Mouse (Mus musculus) cerebellum, postnatal 4 days (tissue): ENCODE measurements at regions not wholly inside any gene's neighbourhood (a gene's known extent, or its start where the extent isn't known, plus 50 kb on each side); places are given as distances from the start of the nearest gene placed in this dataset.

Source experiments
- DNase-seq, 2 experiments: peaks; one replicate each; pipeline ENCODE4 v3.0.0; 2022; ENCODE audit warnings: low spot score in 2 of 2, mixed read lengths in 1 of 2

DNA sequence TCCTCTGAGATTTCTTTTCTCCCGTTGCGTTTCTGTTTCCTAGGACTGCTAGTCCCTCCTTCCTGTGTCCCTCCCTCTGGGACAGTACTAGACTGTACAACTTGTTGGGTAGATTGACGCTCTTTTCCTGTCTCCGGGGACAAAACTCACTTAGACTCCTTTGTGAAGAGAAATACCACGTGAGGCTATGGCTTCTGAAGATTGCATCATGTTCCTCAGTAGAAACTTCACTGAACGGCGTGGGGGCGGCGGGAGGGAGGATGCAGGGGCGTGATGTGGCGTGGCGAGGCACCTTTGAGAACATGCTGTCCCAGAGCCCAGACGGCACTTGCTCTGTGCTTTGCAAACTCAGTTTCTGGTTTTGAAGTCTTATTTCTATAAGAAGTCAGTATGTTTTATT lies 78.5 kb downstream of the Spata18 start:
- no peak for DNase-seq

DNA sequence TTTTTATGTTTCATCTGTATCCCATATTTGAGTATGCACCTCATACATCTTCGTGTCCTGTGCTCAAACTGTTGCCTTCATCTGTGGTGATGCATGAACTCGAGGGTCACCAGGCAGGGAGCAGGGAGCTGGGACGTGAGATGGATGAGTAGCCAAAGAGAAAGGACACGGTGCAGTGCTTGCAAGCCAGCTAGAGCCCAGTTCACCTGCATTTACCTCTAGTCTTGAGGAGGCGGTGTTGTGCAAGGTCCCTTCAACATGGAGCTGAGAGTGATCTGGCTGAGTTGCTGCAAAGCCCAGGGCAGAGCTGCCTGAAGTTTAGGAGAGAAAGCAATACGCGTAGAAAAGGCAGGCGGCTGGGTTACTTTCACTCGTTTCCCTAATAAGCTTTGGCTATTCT lies 80.2 kb downstream of the Spata18 start:
- DNase-seq: no peak

DNA sequence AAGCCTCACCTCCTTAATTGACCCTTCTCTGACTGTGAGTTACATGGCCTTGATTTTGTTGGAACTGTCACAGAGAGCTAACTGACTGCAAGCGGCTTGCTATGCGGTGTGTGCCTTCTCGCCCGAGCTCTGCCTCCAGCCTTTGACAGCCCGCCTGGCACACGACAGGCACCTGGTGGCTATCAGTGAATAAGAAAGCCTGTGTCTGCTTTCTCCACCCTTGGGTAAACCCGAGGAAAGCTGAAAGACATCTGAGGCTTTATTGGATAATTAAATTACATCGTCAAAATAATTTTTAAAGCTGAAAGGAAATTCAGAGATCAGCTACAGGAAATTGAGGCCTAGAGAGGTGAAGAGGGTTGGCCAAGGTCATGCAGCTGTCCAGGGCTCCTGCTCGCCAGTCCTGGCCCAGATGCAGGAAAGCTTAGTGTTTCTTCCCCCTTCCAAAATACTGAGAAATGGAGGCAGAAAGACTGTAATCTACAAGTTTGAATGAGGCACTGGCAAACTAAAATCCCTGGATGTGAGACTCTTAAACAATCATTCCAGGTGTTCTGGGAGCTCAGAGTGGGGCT lies 80.9 kb downstream of the Spata18 start:
- no peak for DNase-seq

DNA sequence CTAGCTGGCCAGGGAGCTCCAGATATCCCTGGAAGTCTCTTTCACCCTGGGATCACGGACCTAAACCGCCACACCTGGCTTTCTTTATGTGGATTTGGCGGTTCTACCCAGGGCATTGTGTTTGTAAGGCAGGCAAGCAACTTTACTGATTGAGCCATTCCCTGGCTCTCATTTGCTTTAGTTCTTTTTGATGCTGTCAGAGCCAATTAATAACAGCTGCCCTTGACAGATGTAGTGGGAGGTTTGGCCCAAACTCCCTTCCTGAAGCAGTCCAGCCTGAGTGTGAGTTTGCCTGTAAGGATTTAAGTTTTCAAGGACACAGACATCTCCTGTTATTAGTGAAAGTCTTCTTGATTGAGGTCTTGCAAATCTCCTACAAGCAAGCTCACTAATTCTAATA lies 89.6 kb downstream of the Spata18 start:
- no peak for DNase-seq

DNA sequence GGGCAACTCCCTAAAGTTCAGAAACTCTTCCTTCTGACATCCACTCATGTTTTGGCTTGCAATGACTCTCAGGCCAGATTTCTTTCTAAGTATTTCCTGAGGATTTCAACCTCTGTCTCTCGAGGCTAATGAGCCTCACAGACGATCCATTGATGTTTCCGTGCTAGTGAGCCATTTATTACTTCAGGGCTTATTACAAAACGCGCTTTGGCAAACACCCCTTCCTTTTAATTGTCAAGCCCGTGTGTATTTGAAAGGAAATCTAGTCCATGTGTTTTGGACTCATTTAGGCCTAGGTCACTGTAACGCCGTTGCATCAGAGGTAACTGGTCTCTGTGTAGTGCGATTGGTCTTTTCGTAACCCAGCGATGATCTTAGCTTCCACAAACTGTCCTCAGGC lies 90.3 kb downstream of the Spata18 start:
- DNase-seq: no peak

DNA sequence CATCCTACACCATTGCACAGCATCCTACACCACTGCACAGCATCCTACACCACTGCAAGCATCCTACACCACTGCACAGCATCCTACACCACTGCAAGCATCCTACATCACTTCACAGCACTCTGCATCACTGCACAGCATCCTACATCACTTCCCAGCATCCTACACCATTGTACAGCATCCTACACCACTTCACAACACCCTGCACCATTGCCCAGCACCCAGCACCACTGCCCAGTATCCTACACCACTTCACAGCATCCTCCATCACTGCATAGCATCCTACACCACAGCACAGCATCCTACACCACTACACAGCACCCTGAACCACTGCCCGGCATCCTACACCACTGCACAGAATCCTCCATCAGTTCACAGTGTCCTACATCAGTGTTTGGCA lies 92.8 kb downstream of the Spata18 start:
- DNase-seq: no peak

DNA sequence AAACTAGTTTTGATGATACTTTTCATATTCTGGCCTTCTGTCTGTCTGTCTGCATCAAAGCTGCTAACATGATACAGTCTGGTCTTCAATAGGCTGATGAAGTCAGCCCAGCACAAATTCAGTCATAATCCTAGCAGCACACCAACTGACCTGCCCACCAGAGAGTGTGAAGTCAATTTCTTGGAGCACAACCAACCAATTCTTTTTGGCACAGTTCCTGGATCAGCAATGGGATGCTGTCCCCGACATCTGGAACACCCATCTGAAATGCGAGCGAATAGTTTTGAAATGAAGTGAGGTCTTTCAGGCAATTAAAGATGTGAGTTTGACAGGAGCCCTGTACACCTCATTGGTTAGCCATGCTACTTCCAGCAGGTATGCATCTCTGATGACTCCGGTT lies 98.6 kb downstream of the Spata18 start:
- DNase-seq: no peak

DNA sequence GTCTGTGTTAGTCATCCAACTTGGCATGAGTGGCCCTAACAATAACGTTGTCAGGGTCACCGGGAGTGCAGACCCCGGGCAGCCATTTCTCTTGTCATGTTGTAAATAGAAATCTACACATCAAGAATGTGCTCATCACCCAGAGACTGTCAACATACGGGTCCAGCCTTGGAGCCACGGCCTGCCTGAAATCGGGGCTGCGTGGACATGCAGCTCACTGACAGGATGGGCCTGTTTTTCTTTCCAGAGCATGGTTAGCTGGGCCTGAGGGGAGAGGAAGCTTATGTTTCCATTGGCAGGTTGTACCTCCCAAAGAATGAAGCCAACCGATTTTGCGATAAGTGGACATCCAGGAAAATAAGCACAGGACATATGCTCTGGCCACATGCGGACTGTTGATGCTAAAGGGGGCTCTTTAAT lies 101.1 kb downstream of the Spata18 start:
- no peak for DNase-seq

DNA sequence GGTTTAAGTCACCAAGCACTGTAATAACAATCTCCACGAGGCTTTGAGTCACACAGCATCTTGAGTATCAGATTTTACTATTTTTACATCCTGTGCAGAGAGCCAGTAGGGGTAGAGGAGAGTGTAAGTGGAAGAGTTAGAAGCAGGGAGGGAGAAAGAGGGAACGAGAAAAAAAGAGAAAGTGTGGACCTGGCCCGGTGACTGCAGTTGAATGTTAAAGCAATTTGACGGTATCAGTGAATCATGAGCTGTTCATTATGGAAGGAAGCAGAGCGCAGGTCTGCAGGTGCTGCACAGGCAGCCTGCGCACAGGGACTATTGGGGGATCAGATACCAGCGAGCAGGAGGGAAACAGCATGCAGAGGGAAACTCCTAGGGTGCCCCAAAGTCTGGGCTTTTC lies 102.6 kb downstream of the Spata18 start:
- no peak for DNase-seq

DNA sequence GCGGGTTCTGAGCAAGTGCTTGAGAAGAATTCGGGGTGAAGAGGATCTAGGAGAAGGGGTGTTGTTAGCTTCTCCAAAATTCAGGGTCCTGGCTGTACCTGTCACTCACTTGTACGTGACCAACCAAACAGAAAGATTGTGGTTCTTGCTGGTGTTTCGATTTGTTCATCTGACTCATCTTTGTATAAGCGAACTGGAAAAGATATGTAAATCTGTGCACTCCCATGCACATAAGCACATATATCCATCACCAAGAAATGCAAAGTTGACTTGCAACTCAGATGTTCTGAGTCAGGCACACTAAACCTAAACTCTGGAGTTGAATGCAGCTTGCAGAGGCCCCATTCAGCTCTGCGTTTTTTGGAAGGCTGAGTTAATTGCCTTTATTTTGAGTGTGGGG lies 107.4 kb downstream of the Spata18 start:
- DNase-seq: no peak

DNA sequence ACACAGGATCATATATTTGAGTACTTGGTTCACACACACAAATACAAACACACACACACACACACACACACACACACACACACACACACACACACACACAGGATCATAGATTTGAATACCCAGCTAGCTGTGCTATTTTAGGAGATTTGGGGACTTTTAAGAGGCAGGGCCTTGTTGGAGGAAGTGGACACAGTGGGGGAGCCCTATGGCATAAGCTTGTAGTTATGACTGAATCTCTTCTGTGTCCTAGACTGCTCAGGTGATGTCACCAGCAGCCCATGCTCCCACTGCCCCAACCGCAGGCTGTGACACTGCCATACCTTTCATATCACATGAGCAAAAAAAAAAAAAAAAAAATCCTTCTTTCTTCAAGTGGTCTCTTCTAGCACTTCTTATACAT lies 110.1 kb downstream of the Spata18 start:
- DNase-seq: no peak

DNA sequence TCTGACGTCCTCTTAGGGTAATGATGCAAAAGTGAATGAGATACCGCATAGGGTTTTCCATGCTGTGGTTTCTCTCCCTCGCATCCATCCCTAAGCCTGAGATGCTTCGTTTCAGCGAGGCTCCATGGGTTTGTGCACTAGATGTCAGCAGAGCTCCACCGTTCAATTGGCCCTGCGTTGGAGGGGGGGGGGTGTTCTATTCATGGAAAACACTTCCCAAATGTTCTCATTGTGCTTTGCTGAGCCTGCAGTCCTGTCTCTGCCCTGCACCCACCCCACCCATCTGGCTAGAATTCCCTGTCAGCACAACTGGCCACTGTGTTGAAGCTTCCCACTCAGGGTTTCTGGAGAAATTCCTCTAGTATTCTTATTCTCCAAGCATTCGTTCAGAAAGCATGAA lies 110.5 kb downstream of the Spata18 start:
- peak in 1 of 2 experiments; percentile 43 for DNase-seq

DNA sequence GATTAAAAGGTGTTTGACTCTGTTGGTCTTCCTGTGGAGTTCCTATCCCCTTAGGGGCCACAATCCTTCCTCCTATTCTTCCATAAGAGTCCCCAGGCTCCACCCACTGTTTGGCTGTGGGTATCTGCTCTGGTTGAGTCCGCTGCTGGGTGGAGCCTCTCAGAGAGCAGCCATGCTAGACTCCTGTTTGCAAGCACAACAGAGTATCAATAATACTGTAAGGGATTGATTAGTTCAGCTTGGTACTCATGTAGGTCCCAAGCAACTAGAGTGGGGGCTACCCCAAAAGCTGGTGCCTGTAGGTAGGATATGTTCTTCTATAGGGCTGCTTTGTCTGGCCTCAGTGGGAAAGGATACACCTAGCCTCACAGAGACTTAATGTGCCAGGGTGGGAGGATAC lies 113.0 kb downstream of the Spata18 start:
- DNase-seq: no peak

DNA sequence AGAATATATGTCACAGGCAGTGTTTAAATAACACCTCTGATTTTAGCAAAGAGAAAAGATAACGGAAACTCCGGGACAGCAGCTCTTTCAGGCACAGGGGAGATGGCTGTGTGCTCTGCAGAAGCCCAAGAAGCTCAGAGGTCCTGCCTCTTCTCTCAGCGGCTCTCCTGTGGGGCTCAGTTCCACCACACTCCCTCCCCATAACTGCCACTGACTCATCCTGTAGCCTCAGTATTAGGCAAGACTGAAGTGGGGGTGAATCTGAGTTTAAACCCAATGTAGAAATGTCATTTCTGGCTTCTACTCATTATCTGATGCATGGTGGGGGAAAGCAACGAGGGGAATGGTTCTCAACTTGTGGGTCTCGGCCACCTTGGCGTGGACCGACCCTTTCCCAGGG lies 114.3 kb downstream of the Spata18 start:
- DNase-seq: no peak

DNA sequence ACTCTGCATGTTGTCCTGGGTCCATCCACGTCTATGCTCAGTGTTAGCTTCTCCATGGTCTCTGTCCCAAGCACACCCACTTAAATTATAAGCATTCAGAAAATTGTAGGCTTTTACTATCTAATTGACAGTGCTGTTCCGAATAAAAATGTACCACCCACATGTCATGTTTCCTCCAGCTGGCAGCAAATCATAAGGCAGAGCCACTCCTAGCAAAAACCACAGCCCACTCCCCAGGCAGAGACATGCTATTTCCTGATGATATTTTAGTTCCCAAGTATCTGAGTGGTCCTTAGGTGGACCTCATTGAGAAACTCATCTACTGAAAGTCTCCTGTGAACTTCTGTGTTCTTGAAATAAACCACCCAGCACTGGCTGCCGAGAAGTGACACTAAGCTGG lies 117.1 kb downstream of the Spata18 start:
- no peak for DNase-seq

DNA sequence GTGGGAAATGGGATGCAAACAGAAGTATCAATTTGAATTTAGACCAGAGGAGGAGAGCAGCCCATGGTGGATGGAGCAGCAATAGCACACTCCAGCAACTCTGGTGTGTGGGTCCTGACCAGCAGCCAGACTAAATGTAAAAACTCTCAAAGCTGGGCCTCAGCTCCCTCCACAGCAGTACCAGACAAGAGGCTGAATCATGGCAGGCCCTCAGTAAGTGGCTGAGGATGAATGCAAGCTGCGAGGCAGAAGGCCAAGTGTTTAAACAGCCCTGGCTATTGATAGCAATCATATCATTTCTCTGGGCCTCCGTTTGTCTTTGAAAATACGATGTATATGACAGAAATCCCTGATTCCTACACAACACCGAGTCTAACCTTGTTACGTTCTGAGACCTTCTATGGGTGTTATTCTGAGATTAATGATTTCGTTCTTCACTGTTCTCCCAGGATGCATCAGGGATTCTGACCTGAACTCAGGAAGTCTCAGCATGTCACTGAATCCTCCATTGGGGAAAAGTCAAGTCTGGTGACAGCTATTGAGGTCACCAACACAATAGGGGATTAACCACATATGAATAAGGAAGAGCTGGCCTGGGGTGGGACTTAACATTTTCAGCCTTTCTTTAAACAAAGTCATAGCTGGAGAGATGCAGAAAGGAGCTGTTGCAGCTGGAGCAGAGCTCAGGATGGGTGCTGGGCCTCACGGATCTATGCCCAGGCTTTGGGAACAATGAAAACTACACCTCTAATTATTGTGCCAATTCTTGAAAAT lies 124.8 kb downstream of the Spata18 start:
- no peak for DNase-seq

DNA sequence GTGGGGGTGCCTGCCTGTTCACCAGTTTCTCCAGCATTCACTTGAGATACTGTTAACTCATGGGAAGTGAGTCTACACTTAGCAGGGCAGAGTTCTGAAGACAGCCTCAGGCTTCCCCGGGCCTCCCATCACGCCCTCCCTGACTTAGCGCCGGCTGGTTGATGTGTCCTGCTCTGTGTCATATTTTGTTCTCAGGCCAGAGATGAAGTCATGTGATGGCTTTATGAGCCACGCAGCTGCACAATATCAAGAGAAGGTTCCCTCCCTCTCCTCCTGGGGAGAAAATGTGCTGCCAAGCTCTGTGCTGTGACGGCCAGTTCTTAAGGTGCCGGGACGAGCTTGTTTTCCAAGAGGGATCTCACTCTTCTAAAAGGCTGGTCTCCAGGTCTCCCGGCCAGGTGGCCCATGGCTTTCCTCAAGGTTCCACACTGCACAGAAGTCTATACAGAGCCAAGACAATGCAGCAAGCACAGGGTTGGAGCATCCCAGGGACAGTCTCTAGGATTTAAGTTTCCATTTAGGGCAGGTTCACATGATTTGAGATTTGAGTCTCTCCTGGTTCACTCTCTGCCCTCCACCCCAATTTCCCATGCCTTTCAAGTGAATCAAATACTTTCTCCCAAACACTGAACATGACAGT lies 126.2 kb downstream of the Spata18 start:
- DNase-seq: no peak

DNA sequence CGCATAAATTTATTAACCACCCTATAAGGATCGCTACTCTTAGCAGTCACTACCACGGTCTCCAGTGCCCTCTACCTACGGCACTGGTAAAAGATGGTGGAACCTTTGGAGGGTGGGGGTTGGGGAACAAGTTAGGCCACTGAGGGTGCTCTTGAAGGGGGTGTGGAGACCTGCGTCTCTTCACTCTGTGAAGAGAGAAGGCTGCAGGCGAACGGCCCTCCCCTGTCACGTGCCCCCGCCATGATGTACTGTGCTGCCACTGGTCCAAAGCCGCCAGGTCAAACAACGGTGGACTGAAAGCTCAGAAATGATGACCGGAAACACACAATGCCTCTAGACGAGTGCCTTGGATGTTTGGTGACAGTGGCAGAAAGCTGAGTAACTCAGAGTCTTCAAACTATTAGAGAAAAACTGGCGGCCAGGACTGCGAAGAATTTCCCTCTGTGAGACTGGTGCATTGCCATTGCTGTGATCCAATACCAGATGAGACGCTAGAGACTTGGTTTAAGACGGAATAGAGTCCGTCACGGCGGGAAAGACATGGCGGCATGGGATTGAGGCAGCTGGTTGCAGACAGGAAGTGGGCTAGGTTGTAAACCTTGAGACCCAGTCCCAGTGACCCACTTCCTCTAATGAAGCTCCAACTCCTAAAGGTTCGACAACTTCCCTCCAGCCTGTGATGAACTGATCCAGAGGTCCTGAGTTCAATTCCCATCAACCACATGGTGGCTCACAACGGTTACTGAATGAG lies 130.2 kb downstream of the Spata18 start:
- no peak for DNase-seq

DNA sequence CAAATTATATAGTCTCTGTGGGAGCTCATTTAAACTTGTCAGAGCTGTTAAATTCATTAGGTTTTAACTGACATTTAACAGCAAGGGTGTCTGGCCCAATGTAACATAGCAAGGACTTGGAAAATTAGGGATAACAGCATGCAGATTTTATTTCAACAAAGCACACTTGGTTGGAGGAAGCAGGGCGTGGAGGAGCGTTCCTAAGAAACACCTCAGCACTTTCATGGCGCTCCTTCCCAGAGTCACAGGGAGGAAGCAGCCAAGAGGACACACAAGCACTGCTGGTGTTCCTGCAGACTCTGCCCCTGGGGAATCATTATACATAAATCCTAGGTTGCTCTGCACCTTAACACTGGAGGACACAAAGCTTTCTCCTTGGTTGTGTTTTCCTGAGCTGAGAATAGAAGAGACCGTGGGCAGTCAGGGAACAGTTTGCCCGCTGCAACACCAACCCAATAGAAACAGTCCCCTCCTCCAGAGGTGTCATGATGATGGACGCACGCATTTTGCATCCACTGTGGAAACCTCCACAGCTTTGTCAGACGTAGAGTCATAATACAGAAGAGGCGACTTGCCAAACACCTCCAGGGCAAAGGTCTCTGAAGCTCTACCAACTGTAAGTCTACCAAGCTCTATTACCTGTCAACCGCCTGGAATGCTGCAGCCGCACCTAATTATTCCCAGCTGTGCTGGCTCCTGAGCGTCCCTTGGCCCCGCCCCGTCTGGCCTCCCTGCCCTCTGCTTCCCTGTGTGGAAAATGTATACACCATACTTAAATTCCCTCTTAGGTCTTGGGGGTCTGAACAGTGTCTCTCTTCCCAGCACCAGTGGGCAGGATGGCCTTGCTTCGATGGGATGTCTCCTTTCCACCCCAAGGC lies 131.3 kb downstream of the Spata18 start:
- no peak for DNase-seq

DNA sequence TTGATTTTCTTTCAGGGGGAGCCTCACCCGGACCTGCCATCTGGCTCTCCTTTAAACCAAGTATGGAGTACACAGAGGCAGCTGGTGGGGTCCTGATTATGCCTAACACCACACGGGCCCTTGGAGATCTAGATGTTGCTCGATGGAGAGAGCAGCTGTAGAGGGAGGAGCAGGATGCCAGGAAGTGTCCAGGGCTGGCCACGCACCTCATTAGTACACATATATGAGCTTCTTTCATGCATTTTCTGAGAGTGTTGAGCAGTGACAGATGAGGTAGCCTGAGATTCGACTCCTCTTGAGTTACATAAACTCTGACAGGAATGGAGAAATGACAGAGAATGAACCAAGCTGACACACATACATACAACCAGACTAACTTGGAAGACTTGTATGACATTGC lies 136.1 kb downstream of the Spata18 start:
- no peak for DNase-seq

DNA sequence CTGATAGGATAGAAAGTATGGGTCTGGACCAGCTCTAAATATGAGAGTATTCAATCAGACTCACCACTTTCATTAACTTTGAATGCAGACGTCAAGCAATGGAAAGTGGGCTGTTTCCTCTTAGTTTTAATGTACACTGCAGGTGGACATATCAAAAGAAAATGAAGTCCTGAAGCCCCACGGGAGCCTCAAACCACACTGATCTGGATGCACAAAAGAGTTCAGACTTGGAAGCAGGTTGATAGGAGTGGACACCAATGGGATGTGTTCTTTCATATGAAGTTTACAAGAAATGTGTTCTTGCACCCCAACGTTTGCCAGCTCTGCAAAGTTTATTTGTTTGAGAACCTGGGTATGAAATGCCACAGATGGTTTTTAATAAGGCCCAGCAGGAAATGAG lies 141.0 kb downstream of the Spata18 start:
- DNase-seq: no peak

DNA sequence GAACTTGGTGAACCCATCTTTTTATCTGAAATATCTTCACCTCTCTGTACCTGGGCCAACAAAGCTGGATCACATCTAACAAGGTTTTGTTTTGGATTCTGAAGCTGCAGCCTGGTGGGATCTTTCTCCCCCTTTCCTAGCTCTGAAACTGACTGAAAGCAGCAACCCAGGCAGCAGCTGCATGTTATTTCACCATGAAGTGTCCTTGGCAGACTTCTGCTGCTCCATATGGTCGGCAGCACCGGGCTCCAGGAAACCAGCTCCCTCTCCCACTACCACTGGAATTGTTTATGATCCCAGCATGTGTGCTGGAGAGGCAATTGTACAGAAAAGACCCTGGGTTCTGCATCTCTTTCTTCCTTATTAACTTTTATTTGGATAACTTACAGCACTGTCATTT lies 145.0 kb downstream of the Spata18 start:
- peak in 1 of 2 experiments; percentile 14 for DNase-seq
